Mouse (Mus musculus) neural tube, embryonic 11.5 days (tissue): Measurements from ENCODE around the gene Hnf4a. TPM values are rescaled to one million over a fixed set of nuclear protein-coding genes. Genes with fewer than 3 reads are reported as not detected.

Experiments
- ATAC-seq: fragments of 200-750 bp; cut with Nextera tagmentation; 2 replicates; pipeline ENCODE4 v1.8.0; 2017; ENCODE audit warnings: moderate number of reproducible peaks, mild to moderate bottlenecking, moderate TSS enrichment, moderate library complexity; ENCODE audit not compliant: insufficient read depth, low FRiP score, low TSS enrichment
- DNase-seq: peaks from one replicate; pipeline ENCODE4 v3.0.0-alpha.2; 2015; ENCODE audit warnings: low spot score
- H3K27ac ChIP-seq: fragments of 300-500 bp; sonication (generic); 2 replicates; pipeline ENCODE4 v1.5.1; 2014; ENCODE audit warnings: low read depth, mild to moderate bottlenecking, low read length
- H3K27me3 ChIP-seq: fragments of 300-500 bp; sonication (generic); 2 replicates; pipeline ENCODE4 v1.6.1; 2014; ENCODE audit warnings: mild to moderate bottlenecking, low read length, mixed read lengths; ENCODE audit not compliant: control insufficient read depth, insufficient read depth
- H3K36me3 ChIP-seq: fragments of 300-500 bp; sonication (generic); 2 replicates; pipeline ENCODE4 v1.6.1; 2014; ENCODE audit warnings: mild to moderate bottlenecking, low read length, moderate library complexity, mixed read lengths; ENCODE audit not compliant: control insufficient read depth, insufficient read depth
- H3K4me1 ChIP-seq: fragments of 300-500 bp; sonication (generic); 2 replicates; pipeline ENCODE4 v1.6.1; 2014; ENCODE audit warnings: low read length, mixed read lengths; ENCODE audit not compliant: control insufficient read depth, insufficient read depth
- H3K4me2 ChIP-seq: fragments of 300-500 bp; sonication (generic); 2 replicates; pipeline ENCODE4 v1.6.1; 2014; ENCODE audit warnings: low read depth, mild to moderate bottlenecking, moderate library complexity
- H3K4me3 ChIP-seq: fragments of 300-500 bp; sonication (generic); 2 replicates; pipeline ENCODE4 v1.5.1; 2014; ENCODE audit warnings: low read depth, low read length
- H3K9ac ChIP-seq: fragments of 300-500 bp; sonication (generic); 2 replicates; pipeline ENCODE4 v1.6.1; 2014; ENCODE audit warnings: mild to moderate bottlenecking, low read length
- H3K9me3 ChIP-seq: fragments of 300-500 bp; sonication (generic); 2 replicates; pipeline ENCODE4 v1.6.1; 2016; ENCODE audit warnings: low read length; ENCODE audit not compliant: control insufficient read depth
- WGBS: fragments of 180-500 bp; shearing (Covaris S2); extraction: QIAGEN DNeasy Blood & Tissue Kit; methylation state at CpG from one replicate; pipeline ENCODE4 v1.1.7; 2014; 5-methylcytosine and 5-hydroxymethylcytosine counted together
- polyA plus RNA-seq: library from polyadenylated mRNA; unstranded; fragments of >200 nt; fragmentation: Nextera tagmentation; extraction: Ambion mirVana; gene quantifications from 2 replicates; pipeline ENCODE4 v1.2.1, GENCODE M21; 2014

The Hnf4a gene
- polyA plus RNA-seq, 1 experiment from 2014 or later = not detected

- Histone ChIP-seq H3K4me3 (no peak overlapping the region), H3K4me1 (no peaks in the 10 kb centered on the region), H3K27me3 (no peaks in the 10 kb centered on the region), H3K4me2 (no peak overlapping the region), H3K27ac (no peak overlapping the region), H3K36me3 (no peaks in the 10 kb centered on the region), H3K9ac (no peak overlapping the region), H3K9me3 (no peaks in the 10 kb centered on the region)
- ATAC-seq (no peak), DNase-seq (no peak)
- 69% methylated on average over 5 of the region's 5 CpGs for WGBS
Observed at GRCm38 (mm10) chr2:163537443-163537842, 30.8 kb downstream of the Hnf4a start.

GRCm38 (mm10) chr2:163538410-163538809, 31.8 kb downstream of the Hnf4a start:
- Histone ChIP-seq H3K4me3 (no peak overlapping the region), H3K36me3 (no peaks in the 10 kb centered on the region), H3K4me1 (no peaks in the 10 kb centered on the region), H3K27ac (no peak overlapping the region), H3K4me2 (no peak overlapping the region), H3K9ac (no peak overlapping the region), H3K9me3 (no peaks in the 10 kb centered on the region), H3K27me3 (no peaks in the 10 kb centered on the region)
- no peak for ATAC-seq
- 76% methylated on average over 2 of the region's 2 CpGs for WGBS
- no peak for DNase-seq

DNA sequence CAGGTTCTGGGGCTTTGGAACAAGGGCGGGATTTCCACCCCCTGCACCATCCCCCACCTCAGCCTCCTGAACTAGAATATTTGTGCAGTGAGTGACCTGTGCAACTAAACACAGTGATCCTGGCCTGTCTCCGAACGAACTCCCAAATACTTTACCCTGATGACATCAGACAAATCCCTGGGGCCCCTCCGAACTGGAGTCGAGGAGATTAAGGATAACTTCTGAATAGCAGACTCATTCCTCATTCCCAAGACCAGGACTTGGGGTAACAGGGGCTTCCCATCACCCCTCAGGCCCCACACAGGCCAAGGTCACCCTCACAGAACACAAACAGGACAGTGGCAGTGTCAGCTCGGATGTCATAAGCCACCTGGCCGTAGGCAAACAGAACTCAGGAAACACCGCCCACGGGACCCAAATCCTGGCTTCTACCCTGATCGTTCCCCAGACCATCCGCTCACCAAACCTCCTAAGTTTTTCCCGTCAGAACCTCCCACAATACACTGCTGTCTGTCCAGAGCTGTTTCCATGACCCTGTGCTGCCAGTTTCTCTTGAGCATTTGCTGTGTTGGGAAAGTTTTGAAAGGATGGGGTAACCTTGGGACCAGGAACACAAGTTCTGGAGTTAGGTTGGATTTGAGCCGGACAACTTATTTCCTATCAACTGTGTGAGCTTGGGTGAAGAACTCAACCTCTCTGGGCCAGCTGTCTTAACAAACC, 32.9 kb downstream of the Hnf4a start:
- no peaks in the 10 kb centered on the region for H3K27me3 ChIP-seq
- no peak overlapping the region for H3K4me2 ChIP-seq
- DNase-seq (no peak), ATAC-seq (no peak)
- no peak overlapping the region for H3K27ac ChIP-seq
- H3K4me1 ChIP-seq = no peaks in the 10 kb centered on the region
- H3K9me3 ChIP-seq = no peaks in the 10 kb centered on the region
- H3K4me3 ChIP-seq = no peak overlapping the region
- H3K9ac ChIP-seq = no peak overlapping the region
- H3K36me3 ChIP-seq = no peaks in the 10 kb centered on the region
- 85% methylated on average over 13 of the region's 13 CpGs for WGBS

GRCm38 (mm10) chr2:163540231-163541117, 33.9 kb downstream of the Hnf4a start:
- Histone ChIP-seq H3K36me3 (no peaks in the 10 kb centered on the region), H3K4me2 (no peak overlapping the region), H3K27ac (no peak overlapping the region), H3K9me3 (no peaks in the 10 kb centered on the region), H3K27me3 (no peaks in the 10 kb centered on the region), H3K9ac (no peak overlapping the region), H3K4me3 (no peak overlapping the region), H3K4me1 (no peaks in the 10 kb centered on the region)
- DNase-seq (no peak), ATAC-seq (no peak)
- 84% methylated on average over 9 of the region's 9 CpGs for WGBS

DNA sequence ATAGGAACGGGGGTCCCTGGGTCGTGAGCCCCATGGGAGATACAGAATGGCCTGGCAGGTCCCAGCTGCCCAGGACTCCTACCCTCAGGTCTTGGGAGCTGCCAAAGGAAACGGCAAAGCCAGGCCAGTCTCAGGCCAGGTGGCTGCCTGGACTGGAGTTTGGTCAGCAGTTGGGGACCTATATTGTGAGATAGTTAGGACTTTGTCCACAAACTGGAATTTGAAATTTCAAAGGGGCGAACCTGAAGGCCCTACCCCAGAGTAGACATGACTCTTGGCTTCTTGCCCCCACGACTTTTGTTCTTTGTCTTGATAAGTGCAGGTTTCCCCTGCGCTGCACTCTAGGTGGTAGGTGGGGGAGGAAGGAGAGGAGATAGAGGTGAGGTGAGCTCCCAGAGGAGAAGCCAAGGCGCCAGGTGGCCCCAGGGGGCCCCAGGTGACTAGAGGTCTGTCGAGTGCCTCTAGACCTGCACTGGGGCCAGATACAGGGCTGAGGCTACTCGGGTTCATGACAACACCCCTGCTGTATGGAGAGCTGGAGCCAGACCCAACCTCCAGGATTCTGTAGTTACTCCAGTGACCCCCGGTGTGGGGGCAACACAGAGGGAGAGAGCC, 35.1 kb downstream of the Hnf4a start:
- no peaks in the 10 kb centered on the region for H3K4me1 ChIP-seq
- no peaks in the 10 kb centered on the region for H3K27me3 ChIP-seq
- no peaks in the 10 kb centered on the region for H3K9me3 ChIP-seq
- ATAC-seq (no peak), DNase-seq (no peak)
- no peak overlapping the region for H3K4me3 ChIP-seq
- H3K4me2 ChIP-seq = no peak overlapping the region
- 84% methylated on average over 10 of the region's 10 CpGs for WGBS
- H3K27ac ChIP-seq = no peak overlapping the region
- H3K9ac ChIP-seq = no peak overlapping the region
- H3K36me3 ChIP-seq = no peaks in the 10 kb centered on the region

DNA sequence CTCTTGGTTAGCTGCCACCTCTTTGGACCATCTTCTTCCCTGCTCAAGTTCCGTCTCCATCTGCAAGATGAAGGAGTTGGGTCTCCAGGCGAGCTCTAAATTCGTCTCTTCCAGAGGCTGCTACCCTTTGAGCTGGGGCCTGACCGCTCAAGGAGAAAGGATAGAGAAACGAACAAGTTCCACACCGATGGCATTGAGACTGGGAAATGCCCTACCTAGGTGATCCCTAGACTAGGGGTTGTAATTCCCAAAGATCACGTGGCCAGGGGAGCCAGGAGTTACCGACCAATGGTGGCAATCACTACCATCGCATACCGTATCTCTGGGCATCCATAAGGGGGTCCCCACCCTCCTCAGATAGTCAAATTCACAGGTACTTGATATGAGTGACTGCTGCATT, 36.1 kb downstream of the Hnf4a start:
- Histone ChIP-seq H3K4me1 (no peaks in the 10 kb centered on the region), H3K36me3 (no peaks in the 10 kb centered on the region), H3K27ac (no peak overlapping the region), H3K27me3 (no peaks in the 10 kb centered on the region), H3K4me3 (no peak overlapping the region), H3K4me2 (no peak overlapping the region), H3K9ac (no peak overlapping the region), H3K9me3 (no peaks in the 10 kb centered on the region)
- WGBS = 91% methylated on average over 10 of the region's 10 CpGs
- DNase-seq (no peak), ATAC-seq (no peak)

GRCm38 (mm10) chr2:163546623-163547318, 40.2 kb downstream of the Hnf4a start:
- H3K27ac ChIP-seq = no peak overlapping the region
- H3K4me1 ChIP-seq = no peaks in the 10 kb centered on the region
- no peaks in the 10 kb centered on the region for H3K9me3 ChIP-seq
- ATAC-seq = no peak
- H3K4me3 ChIP-seq = no peak overlapping the region
- 72% methylated on average over 14 of the region's 14 CpGs for WGBS
- H3K36me3 ChIP-seq = no peaks in the 10 kb centered on the region
- DNase-seq = no peak
- H3K9ac ChIP-seq = no peak overlapping the region
- no peak overlapping the region for H3K4me2 ChIP-seq
- no peaks in the 10 kb centered on the region for H3K27me3 ChIP-seq

DNA sequence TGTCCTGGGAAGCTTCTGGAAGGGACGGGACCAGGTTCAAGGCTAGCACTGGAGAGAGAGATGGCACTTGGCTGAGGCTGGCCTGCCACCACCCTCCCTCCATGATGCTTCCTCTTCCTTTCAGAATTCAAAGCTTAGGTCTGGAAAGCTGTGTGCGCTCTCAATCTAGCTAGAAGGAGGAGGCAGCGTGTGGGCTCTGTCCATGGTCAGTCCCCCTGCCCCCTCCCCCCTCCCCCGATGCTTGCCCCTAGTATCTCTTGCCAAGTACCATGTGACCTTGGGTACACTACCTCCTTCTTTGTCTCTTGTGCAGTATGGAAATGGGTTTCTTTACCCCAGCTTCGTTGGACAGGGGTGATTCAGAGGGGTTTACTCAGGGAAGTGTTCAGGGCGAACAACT, 42.2 kb downstream of the Hnf4a start:
- Histone ChIP-seq H3K36me3 (no peaks in the 10 kb centered on the region), H3K4me1 (no peaks in the 10 kb centered on the region), H3K9me3 (no peaks in the 10 kb centered on the region), H3K4me3 (no peak overlapping the region), H3K9ac (no peak overlapping the region), H3K27me3 (no peaks in the 10 kb centered on the region), H3K27ac (no peak overlapping the region), H3K4me2 (no peak overlapping the region)
- ATAC-seq = no peak
- no peak for DNase-seq
- 65% methylated on average over 6 of the region's 6 CpGs for WGBS
